ENCODE assay signal across 8 mouse cellular contexts in the genomic region with DNA sequence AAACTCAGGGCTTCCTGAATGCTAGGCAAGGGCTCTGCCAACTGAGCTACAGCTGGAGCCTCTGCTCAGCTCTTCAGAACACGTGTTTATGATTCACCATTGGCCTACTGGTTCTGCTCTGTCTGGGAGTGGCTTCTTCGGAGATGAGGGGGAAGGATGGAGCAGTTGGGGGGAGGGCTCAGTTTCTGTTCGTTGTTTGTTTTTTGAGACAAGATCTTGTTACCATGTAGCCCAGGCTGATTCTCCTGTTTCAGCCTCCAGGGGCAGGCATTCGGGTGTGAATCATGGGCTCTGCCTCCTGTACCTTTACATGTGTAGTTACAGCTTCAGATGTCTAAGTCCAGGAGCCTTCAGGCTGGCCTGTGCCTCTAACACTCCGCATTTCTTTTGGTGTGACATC.
DNase-seq lines count a peak whose midpoint lies in the region; ATAC-seq lines count a peak whose summit lies in the region.

No protein-coding gene starts in this region.

- DNase-seq in kidney, postnatal 36 days, result no peak
- peak; percentile 11 for DNase-seq in embryo, embryonic 11.5 days (ENCODE audit: low read depth, low spot score)
- peak; percentile 46 for DNase-seq in thymus, postnatal 10 days (ENCODE audit: low spot score in 2 of 2)
- no peak for DNase-seq in layer of hippocampus, postnatal 14 days (ENCODE audit: low spot score in 2 of 2)
- DNase-seq in kidney, adult 9 months, result no peak
- DNase-seq in adipocyte (ENCODE audit: low spot score), result no peak

- peaks cover 21% of the 10 kb centered on the region for H3K4me1 ChIP-seq in kidney, embryonic 15.5 days
- no peaks in the 10 kb centered on the region for H3K4me1 ChIP-seq in lung, embryonic 15.5 days

- H3K9me3 ChIP-seq in kidney, embryonic 15.5 days (replicated peaks), result no peaks in the 10 kb centered on the region
- no peaks in the 10 kb centered on the region for H3K9me3 ChIP-seq in lung, embryonic 15.5 days

- peak; percentile 56 for ATAC-seq in kidney, embryonic 15.5 days (replicated peaks; ENCODE audit: low FRiP score)
- peak; percentile 49; the same call in 1 of the 2 replicates for ATAC-seq in lung, embryonic 15.5 days (ENCODE audit: borderline replicate concordance, extremely low read depth, low FRiP score, low TSS enrichment)

- H3K4me2 ChIP-seq in kidney, embryonic 15.5 days, result no peak overlapping the region
- H3K4me2 ChIP-seq in lung, embryonic 15.5 days, result no peak overlapping the region

- H3K4me3 ChIP-seq in kidney, embryonic 15.5 days (replicated peaks), result no peak overlapping the region
- no peak overlapping the region for H3K4me3 ChIP-seq in lung, embryonic 15.5 days

- no peaks in the 10 kb centered on the region for H3K36me3 ChIP-seq in kidney, embryonic 15.5 days
- no peaks in the 10 kb centered on the region for H3K36me3 ChIP-seq in lung, embryonic 15.5 days

- no peaks in the 10 kb centered on the region for H3K27me3 ChIP-seq in kidney, embryonic 15.5 days
- H3K27me3 ChIP-seq in lung, embryonic 15.5 days, result no peaks in the 10 kb centered on the region

- H3K9ac ChIP-seq in kidney, embryonic 15.5 days, result no peak overlapping the region
- H3K9ac ChIP-seq in lung, embryonic 15.5 days, result no peak overlapping the region

- WGBS in kidney, embryonic 15.5 days, result 24% methylated on average over 5 of the region's 5 CpGs
- 29% methylated on average over 5 of the region's 5 CpGs for WGBS in lung, embryonic 15.5 days

- no peak overlapping the region for H3K27ac ChIP-seq in kidney, embryonic 15.5 days
- H3K27ac ChIP-seq in lung, embryonic 15.5 days, result no peak overlapping the region

Comparison
In these comparisons a context has a peak if more than half of its experiments do, and no peak if none do; other contexts are left out.
1. DNase-seq: peak in embryo, embryonic 11.5 days (single experiment) and thymus, postnatal 10 days (2 of 2); none in kidney, postnatal 36 days (0 of 2), layer of hippocampus, postnatal 14 days (0 of 2), kidney, adult 9 months (single experiment) and adipocyte (single experiment).